Mouse (Mus musculus): ENCODE measurements around the gene Thap8.

- TF ChIP-seq GATA1 (IDR thresholded peaks at IDR 0.05; ENCODE audit: borderline replicate concordance, low read length) (no peak), FLI1 (IDR thresholded peaks at IDR 0.05; ENCODE audit: low read length) (no peak)
Measured at GRCm38 (mm10) chr7:30231669-30232454, 48.0 kb upstream of the Thap8 start, which contains the start of the genes Polr2i and Tbcb.
